Mouse (Mus musculus) G1E (cell line): ENCODE data around the gene Gm42906.

ENCODE experiments used
- CTCF ChIP-seq: IDR thresholded peaks from 2 replicates; pipeline ENCODE4 v1.5.1; 2012; ENCODE audit warnings: low read depth, low read length, inconsistent platforms, mixed read lengths
- GATA1 ChIP-seq: IDR thresholded peaks from 2 replicates; pipeline ENCODE4 v1.6.1; 2012; ENCODE audit warnings: borderline replicate concordance, low read length, inconsistent platforms, mixed read lengths
- TAL1 ChIP-seq: conservative IDR thresholded peaks from 2 replicates; pipeline ENCODE4 v1.6.1; 2012; ENCODE audit warnings: low read depth, low read length, inconsistent platforms, mixed read lengths

- TF ChIP-seq CTCF (no peak), TAL1 (no peak), GATA1 (no peak)
Measured at GRCm38 (mm10) chr5:151367881-151368394, 60.0 kb downstream of the Gm42906 start.
